Mouse (Mus musculus) monocyte, adult 5-6 weeks (primary cell): Measurements from ENCODE around the gene Cdk5rap2. TPM values are rescaled to one million over a fixed set of nuclear protein-coding genes. Genes with fewer than 3 reads are reported as not detected.

Source experiments
- ATAC-seq: fragments of 153-309, 156-312 bp; replicated peaks from 2 replicates; pipeline ENCODE4 v1.8.0; 2017; ENCODE audit warnings: mild to moderate bottlenecking; ENCODE audit not compliant: low TSS enrichment, insufficient number of reproducible peaks, severe bottlenecking, poor library complexity, low FRiP score
- total RNA-seq: library from RNA; stranded (forward); fragments of 200-1000, 200-491, 200-594 nt; gene quantifications from 3 replicates; pipeline ENCODE4 v1.2.3, GENCODE M21; 2017

Gene Cdk5rap2
- total RNA-seq, 1 experiment from 2014 or later: 30.0 TPM

DNA sequence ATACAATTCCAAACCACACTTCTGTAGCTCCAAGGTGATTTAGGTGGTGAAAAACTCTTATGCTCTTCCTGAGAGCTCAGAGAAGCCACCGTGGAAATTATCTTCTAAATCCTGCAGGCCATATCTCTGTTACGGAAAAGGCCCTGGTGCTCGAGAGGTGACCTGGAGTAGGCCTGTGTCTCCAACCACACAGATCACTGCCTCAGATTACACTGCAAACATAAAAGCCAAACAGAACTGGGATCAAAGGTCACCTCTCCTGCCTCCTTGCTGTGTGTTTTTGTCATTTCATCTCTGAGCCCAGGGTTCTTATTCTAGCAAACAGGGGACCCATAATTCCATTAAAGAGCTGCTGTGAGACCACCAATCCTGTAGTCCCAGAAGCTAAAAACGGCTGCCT is 48.9 kb downstream of the Cdk5rap2 start:
- no peak for ATAC-seq

DNA sequence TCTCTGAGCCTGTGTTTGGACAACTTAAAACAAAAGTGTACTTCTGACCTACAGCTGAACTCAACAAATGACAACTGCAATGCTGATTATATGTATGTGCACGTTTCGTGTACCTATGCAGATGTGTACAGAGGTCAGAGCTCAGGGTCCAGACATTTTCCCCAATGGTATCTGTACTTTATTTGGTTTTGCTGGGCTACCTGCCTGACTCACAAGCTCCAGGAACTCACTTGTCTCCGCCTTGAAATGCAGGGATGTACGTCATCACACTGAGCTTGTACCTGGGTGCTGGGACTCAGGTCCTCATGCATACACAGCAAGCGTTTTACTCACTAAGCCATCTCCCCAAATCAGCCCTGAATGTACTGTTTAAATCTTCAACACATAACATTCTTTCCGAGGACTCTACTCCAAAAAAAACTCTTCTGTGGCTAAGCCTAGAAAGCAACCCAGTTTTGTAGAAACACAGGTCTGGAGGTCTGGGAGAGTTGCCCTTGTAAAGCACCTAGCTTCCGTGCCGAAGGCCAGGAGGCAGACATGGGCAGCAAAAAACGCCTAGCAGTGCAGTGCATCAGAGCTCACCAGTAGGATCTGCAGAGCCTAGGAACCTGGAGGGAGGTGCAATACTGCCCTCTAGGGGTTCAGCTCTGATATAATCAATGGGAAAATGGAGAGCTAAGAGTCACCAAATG is 54.4 kb downstream of the Cdk5rap2 start:
- ATAC-seq: peak; percentile 54; the same call in 1 of the 2 replicates

DNA sequence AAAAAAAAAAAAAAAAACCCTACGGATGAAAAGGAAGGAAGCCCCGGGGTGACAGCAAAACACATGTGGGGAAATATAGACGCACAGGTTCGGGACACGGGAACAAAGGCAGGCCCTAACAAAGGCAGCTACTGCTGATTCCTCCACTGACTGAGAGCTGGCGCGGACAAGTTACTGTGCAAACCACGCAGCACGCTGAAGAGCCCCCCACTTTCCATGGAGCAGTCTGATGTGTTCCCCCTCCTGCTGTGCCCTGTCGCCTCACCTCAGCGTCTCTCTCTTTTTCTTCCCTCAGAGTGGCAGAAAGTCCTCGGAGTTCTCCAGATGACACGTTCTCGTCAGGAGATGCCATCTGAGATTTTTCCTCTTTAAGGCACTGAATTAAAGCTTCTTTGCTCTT is 55.8 kb downstream of the Cdk5rap2 start:
- no peak for ATAC-seq

DNA sequence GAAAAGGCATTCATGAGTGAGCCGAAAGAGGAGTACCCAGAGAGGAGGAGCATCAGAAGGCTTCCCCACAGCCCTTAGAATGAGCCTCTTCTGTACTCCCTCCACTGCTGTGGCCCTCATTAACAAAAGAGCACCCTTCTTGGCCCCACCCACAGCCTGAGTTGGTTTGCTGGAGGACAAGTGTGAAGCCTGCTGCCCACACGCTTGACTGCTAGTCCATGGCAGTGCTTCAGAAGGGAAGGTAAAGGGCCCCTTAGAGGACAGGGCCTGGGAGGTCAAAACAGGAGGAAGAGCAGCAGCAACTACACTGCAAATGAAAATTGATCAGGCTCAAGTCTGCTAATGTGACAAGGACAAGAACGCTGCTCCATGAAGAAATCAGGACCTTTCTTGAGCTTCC is 56.6 kb downstream of the Cdk5rap2 start:
- ATAC-seq: no peak

DNA sequence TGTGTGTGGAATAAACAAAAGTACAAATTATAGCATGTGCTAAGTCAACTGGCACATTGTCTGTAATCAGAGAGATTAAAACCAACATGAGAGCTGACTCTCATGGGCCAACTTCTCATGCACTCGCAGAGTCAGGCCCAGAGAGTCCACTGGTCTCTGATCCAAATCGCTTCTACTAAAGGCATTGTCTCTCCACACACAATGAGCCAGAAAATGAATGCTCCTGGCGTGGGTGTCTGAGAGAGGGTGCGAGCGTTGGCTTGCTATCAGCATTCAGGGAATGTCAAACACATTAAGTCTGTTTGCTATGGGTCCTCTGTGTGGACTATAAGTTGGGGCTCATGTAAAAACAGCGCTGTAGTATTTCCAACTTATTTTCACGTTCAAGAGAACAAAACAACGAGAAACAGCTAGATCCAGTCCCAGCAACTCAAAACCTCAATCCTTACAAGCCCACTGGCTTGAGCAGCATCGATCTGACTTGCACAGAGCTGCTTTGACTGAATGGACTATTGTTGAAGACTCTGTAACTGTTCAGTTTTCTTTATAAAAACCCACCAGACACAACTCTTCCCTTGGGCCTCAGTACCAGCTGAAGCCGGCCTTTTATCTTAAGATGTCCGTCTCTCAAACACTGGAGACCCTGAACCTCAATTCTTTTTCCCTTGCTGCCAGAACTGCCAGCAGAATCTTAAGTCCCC is 74.6 kb downstream of the Cdk5rap2 start:
- ATAC-seq: no peak

DNA sequence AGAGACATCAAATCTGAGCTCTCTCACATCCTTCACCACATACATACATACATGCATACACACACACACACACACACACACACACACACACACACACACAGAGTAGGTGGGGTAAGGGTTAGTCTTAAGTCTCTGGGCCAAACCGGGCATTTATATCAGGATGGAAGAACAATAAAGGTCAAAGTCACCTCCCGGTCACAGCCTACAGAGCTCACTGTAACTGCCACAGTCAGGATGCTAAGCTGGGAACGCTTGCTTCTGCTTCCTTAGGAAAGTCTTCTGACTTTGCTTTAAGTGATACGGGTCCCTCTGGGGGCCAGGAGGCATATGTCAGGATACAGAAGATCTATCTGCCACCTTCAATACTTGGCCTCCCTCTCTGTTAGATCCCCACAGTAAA is 75.2 kb downstream of the Cdk5rap2 start:
- no peak for ATAC-seq

DNA sequence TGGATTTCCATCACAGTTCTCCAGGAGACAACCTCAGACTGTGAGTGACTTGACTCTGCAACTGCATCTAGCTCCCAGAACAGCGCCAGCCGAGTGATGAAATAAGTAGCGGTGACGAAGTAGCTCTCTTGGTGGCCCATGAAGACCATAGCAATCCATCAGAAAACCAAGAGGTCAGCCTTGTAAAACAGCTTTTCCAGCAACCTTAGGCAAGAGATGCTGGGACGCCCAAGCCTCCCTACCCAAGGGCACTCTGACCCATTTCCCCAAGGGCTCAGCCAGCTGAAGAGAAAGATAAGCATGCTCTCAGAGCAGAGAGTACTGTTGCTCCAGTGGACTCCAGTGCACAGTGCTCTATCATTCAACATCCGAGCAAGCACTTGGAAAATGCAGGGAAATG is 77.3 kb downstream of the Cdk5rap2 start:
- ATAC-seq: no peak

DNA sequence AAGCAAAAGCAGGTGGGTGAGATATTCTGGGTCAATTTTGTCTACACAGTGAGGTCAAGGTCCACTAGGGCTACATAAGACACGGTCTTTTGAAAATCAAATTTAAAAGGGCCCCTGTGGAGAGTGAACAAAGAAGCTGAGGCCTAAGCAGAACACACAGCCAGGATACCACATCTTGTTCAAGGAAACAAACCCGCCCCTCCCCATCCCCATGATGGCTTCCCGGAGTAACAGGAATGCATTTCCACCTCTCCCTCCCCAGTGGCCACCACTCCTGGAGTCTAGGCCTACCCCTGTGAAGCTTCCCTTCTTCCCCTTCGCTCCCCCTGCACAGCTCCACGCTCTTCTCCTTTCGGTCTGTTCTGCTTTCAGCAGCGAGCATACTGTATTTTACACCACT is 77.7 kb downstream of the Cdk5rap2 start:
- ATAC-seq: no peak

DNA sequence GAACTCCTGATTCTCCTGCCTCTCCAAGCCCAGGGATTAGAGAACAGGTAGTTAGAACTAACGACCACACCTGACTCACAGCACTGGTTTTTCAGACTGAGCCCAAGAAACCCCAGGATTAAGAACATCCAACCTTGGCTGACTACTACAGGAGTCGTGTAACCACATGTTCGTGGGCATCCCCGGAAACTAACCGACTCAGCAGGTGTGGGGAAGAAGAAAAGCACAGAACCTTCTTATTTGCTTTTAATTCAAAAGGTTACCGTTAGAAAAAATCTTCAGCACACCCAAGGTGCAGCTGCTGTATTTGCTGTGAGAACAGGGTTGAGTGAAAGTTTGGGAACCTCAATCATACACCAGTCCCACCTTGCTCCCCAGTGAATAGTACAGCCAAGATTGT is 79.1 kb downstream of the Cdk5rap2 start:
- no peak for ATAC-seq

DNA sequence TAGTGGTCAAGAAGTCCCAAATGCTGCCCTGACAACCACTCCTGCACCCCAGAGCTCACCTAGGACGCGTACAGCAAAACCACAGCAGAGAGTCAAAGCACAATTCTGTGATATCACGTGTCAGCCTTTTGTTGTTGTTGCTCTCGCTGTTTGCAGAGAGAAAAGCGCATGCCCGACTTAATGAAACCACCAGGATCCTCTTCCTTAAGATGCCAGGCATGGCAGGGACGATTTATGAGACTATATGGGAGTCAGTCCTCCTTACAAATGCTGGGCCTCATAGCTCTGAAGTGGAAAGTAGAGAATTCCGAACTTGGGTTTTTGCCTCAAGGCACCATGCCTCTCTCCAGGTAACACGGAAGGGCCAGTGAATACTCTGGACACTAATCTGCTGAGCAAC is 82.2 kb downstream of the Cdk5rap2 start:
- ATAC-seq: no peak

DNA sequence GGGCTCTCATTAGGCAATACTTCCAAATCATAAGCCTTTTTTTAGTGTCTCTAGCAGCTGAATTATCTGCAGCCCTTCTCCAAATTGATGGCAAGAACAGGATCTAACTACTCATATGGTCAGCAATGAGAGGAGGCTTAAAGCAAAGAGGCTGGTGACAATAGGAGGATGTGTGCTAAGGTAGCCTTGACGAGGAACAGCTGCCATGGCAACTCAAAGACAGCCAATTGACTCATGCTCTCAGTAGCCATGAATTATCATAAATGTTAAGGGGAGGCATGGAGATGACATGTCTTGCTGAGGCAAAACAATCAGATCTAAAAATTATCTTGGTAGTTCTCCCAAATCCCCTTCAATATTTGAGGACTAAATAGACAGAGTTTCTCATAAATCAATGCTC is 82.8 kb downstream of the Cdk5rap2 start:
- no peak for ATAC-seq

DNA sequence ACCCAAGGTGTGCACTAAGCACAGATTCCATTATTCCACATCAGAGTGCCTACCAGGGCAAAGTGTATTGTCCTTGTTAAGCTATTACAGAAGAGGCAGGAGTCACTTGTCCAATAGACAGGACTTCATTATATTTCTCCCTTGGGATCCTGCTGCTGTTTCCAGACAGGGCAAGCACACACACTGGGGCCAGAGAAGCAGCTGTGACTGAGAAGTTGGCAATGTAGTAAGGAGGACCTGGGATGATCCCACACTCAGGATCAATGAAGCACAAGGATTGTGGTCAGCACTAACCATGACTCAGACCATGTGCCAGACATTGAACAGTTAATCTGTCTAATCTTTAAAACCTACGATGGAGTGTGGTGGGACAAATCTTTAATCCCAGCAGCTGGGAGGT is 88.7 kb downstream of the Cdk5rap2 start:
- no peak for ATAC-seq

DNA sequence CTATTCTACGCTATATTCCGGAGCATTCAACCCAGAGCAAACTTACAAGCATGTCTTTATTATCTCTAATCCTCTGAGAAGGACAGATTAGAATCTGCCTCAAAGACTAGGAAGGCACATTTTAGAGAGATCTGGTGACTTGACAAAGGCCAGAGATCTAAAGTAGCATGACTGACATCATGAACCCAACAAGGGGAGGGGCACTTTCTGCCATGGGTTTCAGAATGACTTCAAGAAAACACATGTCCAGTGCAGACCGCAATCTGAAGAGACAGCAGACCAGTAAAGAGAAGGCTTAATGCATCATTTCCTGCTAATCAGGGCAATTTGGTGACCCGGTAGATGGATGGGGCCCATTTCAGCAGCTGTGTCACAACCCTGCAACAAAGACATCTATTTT is 98.1 kb downstream of the Cdk5rap2 start:
- ATAC-seq: no peak

DNA sequence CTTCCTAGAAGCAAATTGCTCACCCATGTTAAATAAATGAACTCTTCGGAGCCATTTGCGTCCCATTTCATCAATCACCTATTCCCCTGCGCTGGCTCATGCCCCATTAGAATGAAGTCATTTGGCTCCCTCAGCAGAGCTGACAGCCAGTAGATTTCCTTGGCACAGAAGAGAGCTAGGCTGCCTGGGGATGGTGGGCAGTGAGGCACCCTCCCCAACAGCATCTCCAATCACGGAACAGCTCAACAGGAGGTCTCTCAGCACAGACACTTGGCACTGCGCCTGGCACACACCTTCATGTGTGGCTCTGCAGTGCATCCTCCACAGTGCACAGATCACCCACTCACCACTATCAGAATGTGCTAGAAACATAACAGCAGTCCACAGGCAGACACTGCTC is 98.7 kb downstream of the Cdk5rap2 start:
- ATAC-seq: no peak

DNA sequence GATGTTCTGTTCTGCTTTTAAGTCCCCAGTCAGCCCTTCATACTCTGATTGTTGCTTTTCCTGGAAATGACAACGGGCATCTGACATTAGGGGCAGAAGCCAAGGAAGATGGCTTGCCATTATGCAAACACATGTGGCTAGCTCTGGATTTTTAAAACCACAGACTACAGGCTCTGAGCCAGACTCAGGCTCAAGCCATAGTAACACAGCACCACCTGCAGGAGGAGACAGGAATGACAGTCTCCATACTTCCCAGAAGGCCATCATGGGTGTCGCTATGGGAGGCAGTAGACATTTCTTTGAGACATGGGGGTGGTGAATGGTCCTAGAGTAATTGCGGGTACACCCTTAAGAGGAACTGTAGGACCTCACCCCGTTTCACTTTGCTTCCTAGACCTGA is 103.0 kb downstream of the Cdk5rap2 start:
- no peak for ATAC-seq

DNA sequence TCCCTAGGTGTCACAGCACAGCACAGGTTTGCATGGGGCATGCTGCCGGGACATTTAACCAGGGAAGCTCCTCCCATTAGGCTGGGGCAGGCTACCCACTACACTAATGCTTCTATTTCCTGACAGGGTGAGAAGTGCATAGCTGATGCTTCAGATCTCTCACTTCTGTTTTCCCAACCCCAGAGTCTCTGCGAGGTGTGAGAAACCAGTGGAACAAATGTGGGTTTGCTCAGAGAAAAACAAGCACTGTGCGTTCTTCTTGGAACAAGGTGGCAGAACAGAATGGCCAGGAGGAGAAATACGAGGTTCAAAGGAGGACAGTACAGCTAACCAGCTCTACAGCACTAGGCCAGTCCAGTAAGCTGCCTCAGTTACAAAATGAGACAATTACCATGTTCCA is 106.4 kb downstream of the Cdk5rap2 start:
- no peak for ATAC-seq

DNA sequence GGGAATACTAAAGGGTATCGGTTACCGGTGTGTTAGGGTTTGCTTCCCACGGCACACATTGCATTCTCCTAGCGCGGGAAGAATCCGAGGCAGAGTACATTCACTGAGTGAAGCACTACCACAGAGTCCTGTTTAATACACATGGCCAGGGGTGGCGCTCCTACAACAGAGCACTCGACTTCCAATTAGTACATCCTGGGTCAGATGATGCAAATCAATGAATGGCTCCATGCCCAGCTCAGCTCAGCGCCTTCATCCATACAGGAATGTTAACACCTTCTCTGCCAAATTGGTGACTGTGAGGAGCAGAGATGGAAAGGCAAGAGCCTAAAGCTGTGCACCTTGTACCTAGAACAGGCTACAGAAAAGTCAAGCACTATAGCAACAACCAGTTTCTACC is 109.1 kb downstream of the Cdk5rap2 start:
- ATAC-seq: no peak

DNA sequence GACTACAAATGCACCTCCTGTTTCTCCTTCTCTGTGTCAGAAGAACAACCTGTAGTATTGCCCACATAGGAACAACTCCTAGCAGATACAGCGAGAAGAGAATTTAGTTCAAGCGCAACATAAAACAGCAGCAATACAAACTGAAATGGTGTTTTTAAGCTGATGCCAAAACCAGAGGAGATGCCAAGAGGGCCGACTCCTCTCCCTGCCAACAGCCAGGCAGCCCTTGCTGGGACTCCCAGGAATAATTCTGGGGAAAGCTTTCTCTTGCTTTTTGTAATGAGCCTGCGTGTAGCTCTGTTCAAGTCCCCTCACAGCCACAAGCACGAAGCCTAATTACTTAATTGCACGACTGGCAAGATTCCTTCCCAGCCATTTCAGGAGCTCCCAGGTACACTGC is 120.9 kb downstream of the Cdk5rap2 start:
- no peak for ATAC-seq

DNA sequence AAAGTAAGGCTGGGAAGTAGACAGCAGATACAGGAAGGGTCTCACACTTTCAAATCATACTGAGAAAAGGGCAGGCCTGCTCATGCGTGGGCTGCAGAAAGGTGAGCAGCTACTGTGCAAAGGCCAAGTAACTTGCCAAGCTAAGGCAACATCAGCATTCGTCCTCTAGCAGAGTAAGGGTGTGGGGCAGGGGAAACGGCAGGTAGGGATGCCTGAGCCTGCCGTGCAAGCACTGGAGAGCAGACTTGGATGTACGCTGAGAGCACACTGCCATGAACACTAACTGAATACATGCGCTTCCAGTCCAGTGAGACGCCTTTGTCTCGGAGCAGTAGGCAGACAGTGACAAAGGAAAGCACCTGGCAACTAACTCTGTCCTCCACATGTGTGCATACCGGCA is 127.1 kb downstream of the Cdk5rap2 start:
- no peak for ATAC-seq

DNA sequence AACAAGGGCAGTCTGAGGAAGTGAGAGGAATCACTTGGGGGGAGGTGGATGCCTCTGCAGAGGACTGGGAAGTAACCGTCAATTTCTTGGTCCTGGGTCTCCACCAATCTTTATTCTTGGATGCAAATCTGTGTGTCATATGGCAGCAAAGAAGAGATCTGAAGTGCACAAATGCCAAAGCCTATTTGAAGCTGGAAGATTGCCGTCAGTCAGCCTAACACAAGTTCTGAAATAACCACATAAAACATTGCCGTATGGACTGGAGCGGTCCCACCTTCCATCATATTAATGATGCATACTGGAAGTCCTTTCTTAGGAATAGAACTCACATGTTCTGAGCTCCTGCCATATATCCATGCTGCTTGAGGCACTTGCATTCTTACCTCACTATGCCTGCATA is 131.4 kb downstream of the Cdk5rap2 start:
- ATAC-seq: no peak

DNA sequence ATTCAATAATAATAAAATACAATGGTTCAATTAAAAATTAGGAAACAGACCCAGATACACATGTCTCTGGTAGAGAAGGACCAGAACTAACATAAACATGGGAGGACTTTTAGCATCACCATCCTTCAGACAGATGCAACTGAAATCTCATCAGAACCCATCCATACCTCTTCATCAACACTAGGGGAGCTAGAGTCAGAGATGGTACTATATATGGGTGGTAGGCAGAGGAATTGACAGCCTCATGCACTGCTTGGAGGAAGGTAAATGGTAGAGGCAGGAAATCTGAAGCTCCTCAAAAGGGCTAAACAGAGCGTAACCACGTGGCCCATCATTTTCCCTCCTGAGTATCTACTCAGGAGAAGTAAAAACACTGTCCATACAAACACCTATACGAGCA is 132.2 kb downstream of the Cdk5rap2 start:
- ATAC-seq: no peak
